Mouse (Mus musculus) lung, embryonic 14.5 days (tissue): Measurements from ENCODE around the gene Casp4. TPM values are rescaled to one million over a fixed set of nuclear protein-coding genes. Genes with fewer than 3 reads are reported as not detected.

ENCODE experiments used
- ATAC-seq: fragments of 200-750 bp; cut with Nextera tagmentation; 2 replicates; pipeline ENCODE4 v1.8.0; 2017; ENCODE audit warnings: mild to moderate bottlenecking, moderate TSS enrichment, moderate library complexity; ENCODE audit not compliant: insufficient read depth
- DNase-seq: peaks from one replicate; pipeline ENCODE4 v3.0.0-alpha.2; 2015
- H3K27ac ChIP-seq: fragments of 300-500 bp; sonication (generic); 2 replicates; pipeline ENCODE4 v1.5.1; 2014; ENCODE audit warnings: low read depth, mild to moderate bottlenecking, moderate library complexity
- H3K27me3 ChIP-seq: fragments of 300-500 bp; sonication (generic); 2 replicates; pipeline ENCODE4 v1.6.1; 2014; ENCODE audit warnings: low read length, control low read depth; ENCODE audit not compliant: insufficient read depth
- H3K36me3 ChIP-seq: fragments of 300-500 bp; sonication (generic); 2 replicates; pipeline ENCODE4 v1.6.1; 2014; ENCODE audit warnings: control low read depth; ENCODE audit not compliant: insufficient read depth
- H3K4me1 ChIP-seq: fragments of 300-500 bp; sonication (generic); 2 replicates; pipeline ENCODE4 v1.6.1; 2014; ENCODE audit warnings: antibody characterized with exemption, control low read depth; ENCODE audit not compliant: insufficient read depth
- H3K4me2 ChIP-seq: fragments of 300-500 bp; sonication (generic); 2 replicates; pipeline ENCODE4 v1.6.1; 2014; ENCODE audit warnings: mild to moderate bottlenecking
- H3K4me3 ChIP-seq: fragments of 300-500 bp; sonication (generic); 2 replicates; pipeline ENCODE4 v1.5.1; 2014; ENCODE audit warnings: low read depth, low read length
- H3K9ac ChIP-seq: fragments of 300-500 bp; sonication (generic); 2 replicates; pipeline ENCODE4 v1.6.1; 2014
- H3K9me3 ChIP-seq: fragments of 300-500 bp; sonication (generic); 2 replicates; pipeline ENCODE4 v1.6.1; 2016; ENCODE audit warnings: low read depth, low read length, control low read depth
- CTCF ChIP-seq: IDR thresholded peaks from 2 replicates; pipeline ENCODE4 v1.5.1; 2016; ENCODE audit warnings: antibody characterized with exemption, low read depth
- WGBS: fragments of 180-500 bp; shearing (Covaris S2); extraction: QIAGEN DNeasy Blood & Tissue Kit; methylation state at CpG from one replicate; pipeline ENCODE4 v1.1.7; 2014; 5-methylcytosine and 5-hydroxymethylcytosine counted together
- polyA plus RNA-seq: library from polyadenylated mRNA; unstranded; fragments of >200 nt; fragmentation: Nextera tagmentation; extraction: Ambion mirVana; gene quantifications from 2 replicates; pipeline ENCODE4 v1.2.1, GENCODE M21; 2014

Casp4 gene
- 0.37 and 0.69 TPM in 2 replicates for polyA plus RNA-seq

DNA sequence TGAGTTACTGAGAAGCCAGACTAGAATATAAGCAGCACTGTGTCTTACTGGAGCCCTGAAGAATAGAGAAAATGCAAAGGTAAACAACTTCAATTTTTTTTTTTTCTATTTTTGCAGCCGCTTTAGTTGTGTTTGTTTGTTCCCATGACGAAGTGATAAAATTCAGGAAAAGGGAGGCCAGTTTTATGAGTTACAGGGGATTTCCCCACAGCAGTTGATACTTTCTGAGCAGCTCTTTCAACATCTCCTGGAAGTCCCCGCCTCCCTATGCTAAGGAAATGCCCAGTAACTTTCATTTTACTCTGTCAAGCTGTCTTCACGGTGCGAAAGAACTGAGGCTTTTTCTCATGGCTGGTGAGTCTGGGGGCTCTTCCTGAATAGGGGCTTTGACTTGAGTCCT, at the start of gene Casp4:
Gene Casp4 (plus strand): TSS at position 268 of the 400 bp plus-strand sequence.
- H3K4me1 ChIP-seq: no peaks in the 10 kb centered on the region
- H3K27me3 ChIP-seq: no peaks in the 10 kb centered on the region
- H3K36me3 ChIP-seq: no peaks in the 10 kb centered on the region
- H3K9me3 ChIP-seq: no peaks in the 10 kb centered on the region
- no peak within 1 kb of the TSS for H3K9ac ChIP-seq
- no peak within 1 kb of the TSS for H3K27ac ChIP-seq
- DNase-seq: peak; percentile 11
- H3K4me3 ChIP-seq: no peak within 1 kb of the TSS
- ATAC-seq: no peak
- TF ChIP-seq CTCF: no peak
- WGBS: 51% methylated on average over 5 of the region's 5 CpGs
- no peak within 1 kb of the TSS for H3K4me2 ChIP-seq

DNA sequence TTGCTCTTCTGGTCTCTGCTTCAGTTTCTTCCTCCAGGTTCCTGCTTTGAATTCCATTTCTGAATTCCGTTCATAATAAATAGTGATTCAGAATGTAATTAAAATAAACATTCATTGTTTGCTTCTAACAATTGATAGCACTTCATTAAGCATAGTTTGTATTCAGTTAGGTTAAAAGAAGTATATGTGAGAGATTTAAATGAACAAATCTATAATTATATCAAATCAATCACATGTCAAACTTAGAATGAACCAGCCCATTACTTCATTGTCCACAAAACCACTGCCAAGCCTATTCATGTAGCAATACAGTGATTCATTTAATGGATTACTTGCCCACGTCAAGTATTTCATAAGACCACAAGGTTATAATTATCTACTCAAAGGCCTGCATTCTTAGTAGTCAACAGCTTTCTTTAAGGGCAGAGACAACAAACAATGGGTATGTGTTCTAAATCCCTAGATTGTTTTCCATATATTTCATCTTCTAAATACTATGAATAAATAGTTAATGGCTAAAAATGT, 44.6 kb upstream of the Casp4 start:
- Histone ChIP-seq H3K27ac (no peak overlapping the region), H3K4me3 (no peak overlapping the region), H3K9me3 (no peaks in the 10 kb centered on the region), H3K36me3 (no peaks in the 10 kb centered on the region), H3K27me3 (no peaks in the 10 kb centered on the region), H3K9ac (no peak overlapping the region), H3K4me1 (no peaks in the 10 kb centered on the region), H3K4me2 (no peak overlapping the region)
- WGBS: 68% methylated on average over 2 of the region's 2 CpGs
- DNase-seq (no peak), ATAC-seq (no peak)
- no peak for TF ChIP-seq CTCF

DNA sequence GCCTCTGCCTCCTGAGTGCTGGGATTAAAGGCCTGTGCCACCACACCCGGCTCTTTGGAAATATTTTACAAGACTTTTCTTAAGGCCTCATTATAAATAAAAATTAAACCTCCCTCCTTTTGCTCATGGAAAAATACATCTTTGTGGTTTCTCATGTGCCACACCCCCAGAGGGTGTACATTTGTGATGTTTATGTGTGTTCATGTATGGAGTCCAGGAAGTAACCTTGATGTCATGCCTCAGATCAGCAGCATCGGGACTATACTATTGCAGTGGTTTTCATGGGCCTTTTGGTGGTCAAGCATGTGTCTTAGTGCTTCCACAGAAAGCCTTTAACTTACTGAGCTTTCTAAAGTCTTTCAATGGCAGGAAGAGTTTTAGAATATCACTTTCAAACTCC, 38.4 kb upstream of the Casp4 start:
- Histone ChIP-seq H3K27me3 (no peaks in the 10 kb centered on the region), H3K9ac (no peak overlapping the region), H3K4me2 (no peak overlapping the region), H3K9me3 (no peaks in the 10 kb centered on the region), H3K27ac (no peak overlapping the region), H3K36me3 (no peaks in the 10 kb centered on the region), H3K4me1 (no peaks in the 10 kb centered on the region), H3K4me3 (no peak overlapping the region)
- DNase-seq (no peak), ATAC-seq (no peak)
- WGBS: 75% methylated on average over 2 of the region's 2 CpGs
- TF ChIP-seq CTCF: no peak

DNA sequence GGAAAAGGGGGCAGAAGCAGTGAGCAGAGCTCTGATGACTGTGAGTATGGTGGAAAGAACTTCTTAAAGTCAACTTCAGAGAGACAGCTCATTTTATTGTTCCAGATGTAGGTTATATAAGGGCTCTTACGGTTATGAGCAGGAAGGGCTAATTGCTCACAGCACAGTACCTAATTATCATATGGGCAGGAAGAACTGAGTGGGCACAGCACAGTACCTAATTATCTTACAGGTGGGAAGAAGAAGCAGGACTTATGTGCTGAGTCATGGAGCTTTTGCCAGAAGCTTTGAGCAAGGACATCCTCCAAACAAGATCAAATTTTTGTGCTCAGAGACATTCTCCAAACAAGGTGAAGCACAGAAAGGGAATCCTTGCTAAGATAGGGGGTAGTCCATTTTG, 37.7 kb upstream of the Casp4 start:
- ATAC-seq (no peak), DNase-seq (no peak)
- 76% methylated on average over 1 of the region's 1 CpGs for WGBS
- Histone ChIP-seq H3K4me1 (no peaks in the 10 kb centered on the region), H3K9ac (no peak overlapping the region), H3K27ac (no peak overlapping the region), H3K9me3 (no peaks in the 10 kb centered on the region), H3K4me3 (no peak overlapping the region), H3K36me3 (no peaks in the 10 kb centered on the region), H3K27me3 (no peaks in the 10 kb centered on the region), H3K4me2 (no peak overlapping the region)
- no peak for TF ChIP-seq CTCF

DNA sequence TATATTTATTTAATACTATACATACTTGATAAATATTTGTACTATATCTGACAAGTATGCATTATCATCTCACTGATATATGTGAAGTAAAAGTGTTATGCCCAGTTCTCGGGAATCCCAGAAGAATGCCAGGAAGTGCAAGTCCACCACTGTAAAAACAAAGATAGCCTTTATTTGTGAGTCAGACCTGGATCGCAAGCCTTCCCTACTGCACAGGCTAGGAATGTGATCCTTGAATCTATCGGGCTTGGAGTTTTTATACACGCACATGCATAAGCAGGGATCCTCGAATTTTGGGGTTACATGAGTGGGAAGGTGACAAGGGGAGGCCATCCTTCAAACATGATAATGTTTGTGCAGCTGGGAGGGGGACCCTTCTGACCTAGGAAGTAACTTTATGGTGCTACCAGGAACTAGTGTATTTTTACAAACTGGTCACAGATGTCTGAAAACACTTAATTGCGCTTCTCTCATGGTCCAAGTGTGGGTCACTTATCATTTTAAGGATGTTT, 37.2 kb upstream of the Casp4 start:
- WGBS: 47% methylated on average over 6 of the region's 6 CpGs
- DNase-seq (peak; percentile 2), ATAC-seq (peak; percentile 49; the same call in 1 of the 2 replicates)
- no peaks in the 10 kb centered on the region for H3K27me3 ChIP-seq
- no peaks in the 10 kb centered on the region for H3K9me3 ChIP-seq
- no peaks in the 10 kb centered on the region for H3K36me3 ChIP-seq
- no peak overlapping the region for H3K4me2 ChIP-seq
- H3K27ac ChIP-seq: no peak overlapping the region
- no peak overlapping the region for H3K9ac ChIP-seq
- no peak overlapping the region for H3K4me3 ChIP-seq
- no peak for TF ChIP-seq CTCF
- no peaks in the 10 kb centered on the region for H3K4me1 ChIP-seq

DNA sequence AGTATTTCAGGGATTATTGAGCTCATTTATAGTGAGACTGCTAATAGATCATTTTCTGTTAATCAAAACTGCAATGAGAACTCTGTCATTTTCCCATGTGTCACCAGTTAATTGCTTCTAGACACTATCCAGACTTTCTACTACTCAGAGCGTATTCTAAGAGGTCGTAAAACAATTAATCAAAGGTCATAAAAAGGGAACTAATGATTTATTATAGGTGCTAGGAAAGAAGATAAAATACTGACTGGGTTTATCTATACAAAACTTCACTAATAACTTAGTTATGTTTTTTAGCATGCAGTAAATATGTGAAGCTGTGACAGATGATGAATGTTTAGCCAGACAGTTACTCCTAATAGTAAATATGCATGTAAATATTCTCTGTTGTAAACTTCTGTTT, 22.6 kb upstream of the Casp4 start:
- 67% methylated on average over 2 of the region's 2 CpGs for WGBS
- H3K9ac ChIP-seq: no peak overlapping the region
- no peaks in the 10 kb centered on the region for H3K9me3 ChIP-seq
- H3K27me3 ChIP-seq: no peaks in the 10 kb centered on the region
- no peak for TF ChIP-seq CTCF
- H3K4me1 ChIP-seq: no peaks in the 10 kb centered on the region
- ATAC-seq (no peak), DNase-seq (no peak)
- no peak overlapping the region for H3K4me2 ChIP-seq
- no peaks in the 10 kb centered on the region for H3K36me3 ChIP-seq
- no peak overlapping the region for H3K27ac ChIP-seq
- H3K4me3 ChIP-seq: no peak overlapping the region

DNA sequence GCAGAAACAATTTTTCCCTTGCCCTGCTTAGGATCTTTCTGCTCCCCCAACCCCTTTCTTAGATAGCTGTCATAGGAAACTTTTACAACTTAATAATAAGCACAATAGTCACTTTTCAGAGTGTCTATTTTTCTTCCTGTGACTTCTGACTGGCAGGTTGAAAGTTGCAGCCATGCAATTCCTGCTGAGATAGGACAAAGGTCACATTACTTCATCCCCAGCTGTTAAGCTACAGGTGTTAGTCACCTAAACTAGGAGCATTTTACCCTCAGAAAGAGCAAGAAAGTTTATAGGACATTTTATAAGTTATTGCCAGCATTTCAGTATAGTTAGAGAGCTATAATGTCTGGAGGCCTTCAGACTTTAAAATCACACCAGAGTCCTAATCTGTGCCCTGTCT, 22.0 kb upstream of the Casp4 start:
- ATAC-seq: no peak
- Histone ChIP-seq H3K4me1 (no peaks in the 10 kb centered on the region), H3K9ac (no peak overlapping the region), H3K9me3 (no peaks in the 10 kb centered on the region), H3K27ac (no peak overlapping the region), H3K27me3 (no peaks in the 10 kb centered on the region), H3K4me3 (no peak overlapping the region), H3K4me2 (no peak overlapping the region), H3K36me3 (no peaks in the 10 kb centered on the region)
- no peak for TF ChIP-seq CTCF
- DNase-seq: no peak
